Mouse (Mus musculus) forebrain, embryonic 14.5 days (tissue): ENCODE measurements around the gene Synj2. TPM values are rescaled to one million over a fixed set of nuclear protein-coding genes. Genes with fewer than 3 reads are reported as not detected.

Experiments
- ATAC-seq: fragments of 200-750 bp; cut with Nextera tagmentation; 2 replicates; pipeline ENCODE4 v1.8.0; 2017; ENCODE audit warnings: mild to moderate bottlenecking, moderate library complexity
- DNase-seq: peaks from one replicate; pipeline ENCODE4 v3.0.0-alpha.2; 2015; ENCODE audit warnings: low spot score
- H3K27ac ChIP-seq: fragments of 300-500 bp; sonication (generic); 2 replicates; pipeline ENCODE4 v1.5.1; 2014; ENCODE audit warnings: low read depth, mild to moderate bottlenecking, control low read depth, low read length, moderate library complexity
- H3K27me3 ChIP-seq: fragments of 300-500 bp; sonication (generic); replicated peaks from 2 replicates; pipeline ENCODE4 v1.6.1; 2014; ENCODE audit warnings: low read length, control low read depth, mixed read lengths; ENCODE audit not compliant: control insufficient read depth, insufficient read depth
- H3K36me3 ChIP-seq: fragments of 300-500 bp; sonication (generic); 2 replicates; pipeline ENCODE4 v1.6.1; 2014; ENCODE audit warnings: low read length, control low read depth; ENCODE audit not compliant: control insufficient read depth, insufficient read depth
- H3K4me1 ChIP-seq: fragments of 300-500 bp; sonication (generic); 2 replicates; pipeline ENCODE4 v1.6.1; 2014; ENCODE audit warnings: antibody characterized with exemption, low read length, control low read depth; ENCODE audit not compliant: control insufficient read depth, insufficient read depth
- H3K4me2 ChIP-seq: fragments of 300-500 bp; sonication (generic); 2 replicates; pipeline ENCODE4 v1.6.1; 2014; ENCODE audit warnings: mild to moderate bottlenecking, control low read depth, low read length
- H3K4me3 ChIP-seq: fragments of 300-500 bp; sonication (generic); 2 replicates; pipeline ENCODE4 v1.5.1; 2014; ENCODE audit warnings: low read depth, low read length, control low read depth
- H3K9ac ChIP-seq: fragments of 300-500 bp; sonication (generic); 2 replicates; pipeline ENCODE4 v1.6.1; 2014; ENCODE audit warnings: mild to moderate bottlenecking, low read length, control low read depth, moderate library complexity
- H3K9me3 ChIP-seq: fragments of 300-500 bp; sonication (generic); replicated peaks from 2 replicates; pipeline ENCODE4 v1.6.1; 2016; ENCODE audit warnings: low read length, control low read depth, mixed read lengths; ENCODE audit not compliant: control insufficient read depth
- WGBS: fragments of 180-500 bp; shearing (Covaris S2); extraction: QIAGEN DNeasy Blood & Tissue Kit; methylation state at CpG from one replicate; pipeline ENCODE4 v1.1.7; 2014; 5-methylcytosine and 5-hydroxymethylcytosine counted together
- polyA plus RNA-seq: library from polyadenylated mRNA; unstranded; fragments of >200 nt; fragmentation: Nextera tagmentation; extraction: Ambion mirVana; gene quantifications from 2 replicates; pipeline ENCODE4 v1.2.1, GENCODE M21; 2014

The Synj2 gene
- polyA plus RNA-seq, 1 experiment from 2014 or later = 0.90 TPM

GRCm38 (mm10) chr17:5959802-5960201, 18.7 kb downstream of the Synj2 start:
- Histone ChIP-seq H3K4me2 (no peak overlapping the region), H3K36me3 (no peaks in the 10 kb centered on the region), H3K9ac (no peak overlapping the region), H3K4me1 (no peaks in the 10 kb centered on the region), H3K4me3 (no peak overlapping the region), H3K27ac (no peak overlapping the region), H3K9me3 (no peaks in the 10 kb centered on the region), H3K27me3 (no peaks in the 10 kb centered on the region)
- ATAC-seq (no peak), DNase-seq (no peak)
- 78% methylated on average over 9 of the region's 9 CpGs for WGBS

- Histone ChIP-seq H3K36me3 (no peaks in the 10 kb centered on the region), H3K9me3 (no peaks in the 10 kb centered on the region), H3K4me2 (no peak overlapping the region), H3K27me3 (no peaks in the 10 kb centered on the region), H3K4me1 (no peaks in the 10 kb centered on the region), H3K9ac (no peak overlapping the region), H3K4me3 (no peak overlapping the region), H3K27ac (no peak overlapping the region)
- WGBS = 89% methylated on average over 8 of the region's 8 CpGs
- DNase-seq (no peak), ATAC-seq (no peak)
These were observed 22.7 kb downstream of the Synj2 start for GRCm38 (mm10) chr17:5963766-5964165.

- H3K9ac ChIP-seq = no peak overlapping the region
- DNase-seq = no peak
- no peaks in the 10 kb centered on the region; the same call in 1 of the 2 replicates for H3K4me1 ChIP-seq
- ATAC-seq = no peak
- no peak overlapping the region for H3K4me2 ChIP-seq
- 79% methylated on average over 9 of the region's 9 CpGs for WGBS
- H3K9me3 ChIP-seq = no peaks in the 10 kb centered on the region
- H3K27me3 ChIP-seq = no peaks in the 10 kb centered on the region
- H3K4me3 ChIP-seq = no peak overlapping the region
- H3K27ac ChIP-seq = no peak overlapping the region
- no peaks in the 10 kb centered on the region for H3K36me3 ChIP-seq
These were observed 24.2 kb downstream of the Synj2 start for GRCm38 (mm10) chr17:5965084-5965781.

GRCm38 (mm10) chr17:5966706-5967105, 25.6 kb downstream of the Synj2 start:
- H3K27ac ChIP-seq = no peak overlapping the region
- ATAC-seq (no peak), DNase-seq (no peak)
- 85% methylated on average over 5 of the region's 5 CpGs for WGBS
- no peak overlapping the region for H3K9ac ChIP-seq
- no peaks in the 10 kb centered on the region for H3K27me3 ChIP-seq
- H3K36me3 ChIP-seq = no peaks in the 10 kb centered on the region
- no peaks in the 10 kb centered on the region for H3K9me3 ChIP-seq
- no peaks in the 10 kb centered on the region; the same call in 1 of the 2 replicates for H3K4me1 ChIP-seq
- H3K4me3 ChIP-seq = no peak overlapping the region
- no peak overlapping the region for H3K4me2 ChIP-seq

GRCm38 (mm10) chr17:5968562-5968961, 27.5 kb downstream of the Synj2 start:
- H3K27ac ChIP-seq = no peak overlapping the region
- no peak for ATAC-seq
- H3K4me2 ChIP-seq = no peak overlapping the region
- 75% methylated on average over 6 of the region's 6 CpGs for WGBS
- H3K4me3 ChIP-seq = no peak overlapping the region
- H3K36me3 ChIP-seq = no peaks in the 10 kb centered on the region
- H3K27me3 ChIP-seq = no peaks in the 10 kb centered on the region
- no peak for DNase-seq
- no peak overlapping the region for H3K9ac ChIP-seq
- H3K4me1 ChIP-seq = no peaks in the 10 kb centered on the region; the same call in 1 of the 2 replicates
- no peaks in the 10 kb centered on the region for H3K9me3 ChIP-seq

- Histone ChIP-seq H3K4me3 (no peak overlapping the region), H3K9ac (no peak overlapping the region), H3K27ac (no peak overlapping the region), H3K9me3 (no peaks in the 10 kb centered on the region), H3K36me3 (no peaks in the 10 kb centered on the region), H3K4me2 (no peak overlapping the region), H3K27me3 (no peaks in the 10 kb centered on the region), H3K4me1 (no peaks in the 10 kb centered on the region; the same call in 1 of the 2 replicates)
- no peak for ATAC-seq
- WGBS = 66% methylated on average over 3 of the region's 3 CpGs
- DNase-seq = peak; percentile 36
These were observed 28.2 kb downstream of the Synj2 start for GRCm38 (mm10) chr17:5969246-5969645.

- no peak for ATAC-seq
- H3K36me3 ChIP-seq = no peaks in the 10 kb centered on the region
- H3K9ac ChIP-seq = no peak overlapping the region
- H3K4me1 ChIP-seq = peaks cover 1% of the 10 kb centered on the region; the same call in 1 of the 2 replicates
- no peaks in the 10 kb centered on the region for H3K27me3 ChIP-seq
- no peak overlapping the region for H3K27ac ChIP-seq
- H3K4me2 ChIP-seq = no peak overlapping the region
- no peak for DNase-seq
- H3K9me3 ChIP-seq = no peaks in the 10 kb centered on the region
- WGBS = 88% methylated on average over 5 of the region's 5 CpGs
- H3K4me3 ChIP-seq = no peak overlapping the region
These were observed 29.3 kb downstream of the Synj2 start for GRCm38 (mm10) chr17:5970298-5970821.

GRCm38 (mm10) chr17:5973536-5973935, 32.5 kb downstream of the Synj2 start:
- Histone ChIP-seq H3K9ac (no peak overlapping the region), H3K9me3 (no peaks in the 10 kb centered on the region), H3K4me1 (peaks cover 10% of the 10 kb centered on the region; the same call in 1 of the 2 replicates), H3K4me3 (no peak overlapping the region), H3K4me2 (no peak overlapping the region), H3K27ac (no peak overlapping the region), H3K27me3 (no peaks in the 10 kb centered on the region), H3K36me3 (no peaks in the 10 kb centered on the region)
- DNase-seq (no peak), ATAC-seq (no peak)
- 69% methylated on average over 8 of the region's 8 CpGs for WGBS
